Mouse (Mus musculus) spleen, adult 18-20 months (tissue): ENCODE measurements around the gene Tsc22d3.

ENCODE experiments used
- DNase-seq, 2 experiments: peaks; one replicate each; pipeline ENCODE4 v3.0.0; 2022; ENCODE audit warnings: mixed read lengths in 2 of 2

Gene Tsc22d3

DNA sequence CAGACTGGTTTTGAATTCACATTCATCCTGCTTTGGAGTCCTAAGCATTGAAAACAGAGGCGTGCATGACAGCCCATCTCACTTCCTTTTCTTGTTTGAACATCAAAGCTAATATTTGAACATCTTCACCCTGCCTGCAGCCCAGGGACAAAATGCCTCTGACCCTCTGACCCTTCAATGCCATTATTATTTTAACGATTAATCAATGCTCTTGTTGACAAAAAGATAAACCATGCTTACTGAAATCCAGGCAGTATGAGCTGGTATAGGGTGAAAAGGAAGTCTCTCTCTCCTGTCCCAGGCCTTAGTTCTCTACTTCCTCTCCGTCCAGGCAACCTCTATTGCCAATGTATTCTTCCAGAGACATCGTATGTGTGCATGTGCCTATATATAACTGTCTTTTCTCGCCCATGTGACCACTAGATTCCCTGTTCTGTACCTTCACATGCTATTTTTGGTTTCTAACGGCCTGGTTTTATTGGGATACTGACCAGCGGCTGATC is 106.9 kb downstream of the Tsc22d3 start:
- DNase-seq = no peak

DNA sequence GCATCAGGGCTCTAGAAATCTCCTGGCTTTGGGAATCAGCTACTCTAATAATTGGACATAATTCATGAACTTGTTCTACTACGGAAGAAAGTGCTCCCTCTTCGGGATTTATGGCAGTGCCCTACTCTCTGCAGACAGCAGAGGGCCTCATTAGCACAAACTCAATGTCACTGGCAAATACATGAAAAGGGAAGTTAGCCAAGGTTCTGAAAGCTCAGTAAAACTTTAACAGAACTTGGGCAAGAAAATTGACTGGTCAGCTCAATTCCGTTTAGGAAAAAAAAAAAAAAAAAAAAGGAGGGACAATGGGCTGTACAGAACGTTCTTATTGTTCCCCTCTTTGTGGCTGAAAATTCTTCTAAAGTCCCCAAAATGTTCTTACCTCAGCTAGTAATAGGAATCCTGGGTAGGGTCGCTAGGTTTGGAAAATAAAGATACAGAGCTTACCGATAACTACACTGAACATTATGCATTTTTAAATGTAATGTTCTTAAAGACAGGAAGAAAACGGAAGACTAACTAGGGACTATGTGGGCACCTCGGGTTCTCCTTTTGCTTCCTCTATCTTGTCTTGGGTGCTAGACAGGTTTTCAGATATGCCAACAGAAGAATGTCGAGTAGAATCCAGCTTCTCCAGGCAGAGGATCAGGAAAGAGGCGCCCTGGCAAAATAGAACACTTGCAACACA is 108.4 kb downstream of the Tsc22d3 start:
- peak; percentile 16 to 26 for DNase-seq

DNA sequence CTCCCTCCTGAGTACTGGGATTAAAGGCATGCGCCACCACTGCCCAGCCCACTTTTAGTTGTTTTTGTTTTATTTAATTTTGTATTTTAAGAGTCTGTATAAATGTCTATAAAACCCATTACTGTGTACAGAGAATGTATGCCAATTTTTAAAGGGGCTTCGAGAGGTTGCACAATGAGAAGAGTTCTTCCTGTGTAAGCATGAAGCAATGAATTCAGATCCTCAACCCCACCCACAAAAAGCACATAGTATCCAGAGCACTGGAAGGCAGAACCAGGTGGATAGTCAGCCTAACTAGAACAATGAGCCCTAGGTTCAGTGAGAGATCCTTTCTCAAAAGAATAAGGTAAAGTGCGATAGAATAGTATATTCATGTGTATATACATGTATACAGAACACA is 110.3 kb downstream of the Tsc22d3 start:
- DNase-seq = no peak
